Mouse (Mus musculus): ENCODE results near the gene Tuba3a. TPM values are rescaled to one million over a fixed set of nuclear protein-coding genes. Genes with fewer than 3 reads are reported as not detected.
A peak's percentile ranks its signal among the peaks of the same experiment; 100 is the strongest.

Gene Tuba3a
- not detected in 2 replicates for polyA plus RNA-seq (2012)

DNA sequence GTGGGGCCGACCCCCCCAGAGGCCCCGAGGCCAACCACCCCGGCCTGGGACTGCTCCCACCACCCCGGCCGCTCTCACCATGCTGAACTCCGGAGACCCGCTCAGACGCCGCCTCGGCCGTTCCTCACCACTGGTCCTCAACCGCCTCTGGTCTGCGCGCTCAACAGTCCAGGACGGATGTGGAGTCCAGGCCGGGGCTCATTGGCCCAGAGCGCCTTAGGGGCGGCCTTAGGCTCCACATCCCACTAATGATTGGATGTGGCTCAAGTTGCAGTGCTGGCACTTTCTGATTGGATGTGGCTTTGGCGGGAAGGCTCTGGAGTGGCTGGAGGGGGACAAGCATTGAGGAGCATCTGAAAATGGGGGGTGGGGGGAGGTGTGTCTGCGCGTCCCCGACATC lies at the start of gene Tuba3a:
Gene Tuba3a, minus strand, starts transcription at position 153 of the 400 bp plus-strand sequence.
- TF ChIP-seq GATA1 (IDR thresholded peaks at IDR 0.05; ENCODE audit: low read length) (no peak), TAL1 (IDR thresholded peaks at IDR 0.05; ENCODE audit: low read length) (no peak)
- Histone ChIP-seq H3K4me3 (replicated peaks) (no peak within 1 kb of the TSS), H3K9me3 (ENCODE audit: control insufficient read depth, low read length) (0 out of 2 replicates have a peak, but pooled peaks cover 1% of the 10 kb centered on the region), H3K36me3 (ENCODE audit: control insufficient read depth) (no peaks in the 10 kb centered on the region), H3K4me1 (ENCODE audit: control insufficient read depth) (no peaks in the 10 kb centered on the region), H3K27me3 (ENCODE audit: control insufficient read depth) (no peaks in the 10 kb centered on the region)

DNA sequence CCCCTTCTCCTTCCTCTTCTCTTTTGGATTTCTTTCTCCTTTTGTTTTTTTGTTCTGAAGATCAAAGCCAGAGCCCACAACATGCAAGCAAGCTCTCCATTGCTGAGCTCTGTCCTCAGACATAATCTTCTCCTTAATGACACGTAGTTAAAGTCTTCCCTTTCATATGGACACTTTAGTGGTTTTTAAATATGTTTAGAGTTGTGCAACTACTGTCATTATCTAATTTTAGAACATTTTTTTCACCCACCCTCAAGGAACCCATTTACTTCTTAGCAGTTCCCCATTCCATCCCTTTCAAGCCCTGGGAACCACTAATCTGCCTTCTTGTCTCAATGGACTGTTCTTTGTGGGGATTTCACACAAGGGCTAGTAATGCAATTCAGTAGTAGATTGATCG lies 48.5 kb upstream of the Tuba3a start:
- peaks cover 5% of the 10 kb centered on the region for H3K4me1 ChIP-seq (ENCODE audit: control insufficient read depth)
- TF ChIP-seq GATA1 (IDR thresholded peaks at IDR 0.05; ENCODE audit: low read length) (no peak), TAL1 (IDR thresholded peaks at IDR 0.05; ENCODE audit: low read length) (no peak)
- H3K36me3 ChIP-seq (ENCODE audit: control insufficient read depth), result no peaks in the 10 kb centered on the region
- H3K9me3 ChIP-seq (ENCODE audit: control insufficient read depth, low read length), result no peaks in the 10 kb centered on the region
- H3K4me3 ChIP-seq (replicated peaks), result no peak overlapping the region
- peaks cover 9% of the 10 kb centered on the region for H3K27me3 ChIP-seq (ENCODE audit: control insufficient read depth)

DNA sequence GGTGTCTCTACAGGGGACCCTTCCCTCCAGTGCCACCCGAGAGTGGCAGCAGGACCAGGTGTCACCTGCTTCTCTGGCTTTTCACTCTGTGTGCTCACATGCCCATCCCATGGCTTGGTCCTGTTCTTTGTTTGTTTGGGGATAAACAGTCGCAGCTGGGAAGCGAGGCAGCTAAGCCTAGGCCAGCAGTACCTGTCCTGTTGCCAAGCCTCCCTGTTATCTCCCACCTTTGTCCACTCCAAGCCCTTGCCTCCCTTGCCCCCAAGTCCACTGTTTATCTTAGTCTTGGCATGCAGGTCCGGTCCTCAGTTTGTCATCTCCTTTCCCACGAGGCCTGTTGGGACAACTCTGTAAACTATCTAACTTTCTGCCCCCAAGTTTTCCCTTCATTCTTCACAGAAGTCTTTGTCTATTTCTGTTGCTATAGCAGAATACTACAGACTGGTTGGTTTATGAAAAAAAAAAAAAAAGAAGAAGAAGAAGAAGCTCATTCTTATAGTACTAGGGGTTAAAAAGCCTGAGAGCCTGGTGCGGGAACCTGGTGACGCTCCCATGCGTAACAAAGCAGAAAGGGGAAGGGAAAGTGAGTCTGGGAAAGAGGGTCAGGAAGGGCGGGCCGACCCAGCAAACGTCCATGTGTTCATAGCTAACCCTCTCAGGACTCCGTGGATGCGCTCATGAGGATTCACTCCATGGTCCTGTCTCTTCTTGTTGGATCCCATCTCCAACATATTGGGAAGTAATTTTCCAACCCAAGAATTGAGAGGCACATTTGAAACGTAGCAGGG lies 47.5 kb upstream of the Tuba3a start:
- Histone ChIP-seq H3K36me3 (ENCODE audit: control insufficient read depth) (no peaks in the 10 kb centered on the region), H3K4me1 (ENCODE audit: control insufficient read depth) (peaks cover 5% of the 10 kb centered on the region), H3K9me3 (ENCODE audit: control insufficient read depth, low read length) (no peaks in the 10 kb centered on the region), H3K4me3 (replicated peaks) (no peak overlapping the region), H3K27me3 (ENCODE audit: control insufficient read depth) (peaks cover 9% of the 10 kb centered on the region)
- no peak for TF ChIP-seq TAL1 (IDR thresholded peaks at IDR 0.05; ENCODE audit: low read length)
- TF ChIP-seq GATA1 (IDR thresholded peaks at IDR 0.05; ENCODE audit: low read length), result no peak

GRCm38 (mm10) chr6:125330626-125331326 lies 44.9 kb upstream of the Tuba3a start:
- TF ChIP-seq TAL1 (IDR thresholded peaks at IDR 0.05; ENCODE audit: low read length), result no peak
- TF ChIP-seq GATA1 (IDR thresholded peaks at IDR 0.05; ENCODE audit: low read length), result no peak
- Histone ChIP-seq H3K36me3 (ENCODE audit: control insufficient read depth) (no peaks in the 10 kb centered on the region), H3K4me3 (replicated peaks) (peak overlapping the region; percentile 45), H3K27me3 (ENCODE audit: control insufficient read depth) (peaks cover 9% of the 10 kb centered on the region), H3K4me1 (ENCODE audit: control insufficient read depth) (peaks cover 5% of the 10 kb centered on the region), H3K9me3 (ENCODE audit: control insufficient read depth, low read length) (no peaks in the 10 kb centered on the region)

DNA sequence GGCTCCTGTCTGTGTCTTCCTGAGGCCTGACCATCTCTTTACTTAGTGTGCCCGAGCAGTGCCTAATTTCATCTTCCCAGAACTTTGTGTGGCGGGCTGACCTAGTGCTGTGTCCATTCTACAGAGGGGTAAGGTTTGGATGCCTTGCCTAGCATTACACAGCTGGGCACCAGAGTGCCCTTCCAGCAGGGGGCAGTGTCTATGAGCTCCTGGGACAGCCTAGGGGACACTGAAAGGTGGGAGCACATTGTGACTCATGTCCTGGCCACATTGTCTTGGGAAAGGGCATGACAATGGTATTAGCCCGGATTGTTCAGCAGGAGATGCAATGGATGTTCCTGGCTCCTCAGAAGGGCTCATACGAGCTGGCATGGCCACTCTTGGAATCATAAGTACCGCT lies 42.4 kb upstream of the Tuba3a start:
- H3K36me3 ChIP-seq (ENCODE audit: control insufficient read depth), result no peaks in the 10 kb centered on the region
- H3K27me3 ChIP-seq (ENCODE audit: control insufficient read depth), result peaks cover 9% of the 10 kb centered on the region
- H3K4me1 ChIP-seq (ENCODE audit: control insufficient read depth), result peaks cover 5% of the 10 kb centered on the region
- H3K9me3 ChIP-seq (ENCODE audit: control insufficient read depth, low read length), result no peaks in the 10 kb centered on the region
- no peak overlapping the region for H3K4me3 ChIP-seq (replicated peaks)
- TF ChIP-seq TAL1 (IDR thresholded peaks at IDR 0.05; ENCODE audit: low read length), result no peak
- TF ChIP-seq GATA1 (IDR thresholded peaks at IDR 0.05; ENCODE audit: low read length), result no peak

- peaks cover 19% of the 10 kb centered on the region for H3K27me3 ChIP-seq (ENCODE audit: control insufficient read depth)
- H3K9me3 ChIP-seq (ENCODE audit: control insufficient read depth, low read length), result no peaks in the 10 kb centered on the region
- no peaks in the 10 kb centered on the region for H3K36me3 ChIP-seq (ENCODE audit: control insufficient read depth)
- no peak for TF ChIP-seq GATA1 (IDR thresholded peaks at IDR 0.05; ENCODE audit: low read length)
- H3K4me3 ChIP-seq (replicated peaks), result no peak overlapping the region
- no peaks in the 10 kb centered on the region for H3K4me1 ChIP-seq (ENCODE audit: control insufficient read depth)
Observed at GRCm38 (mm10) chr6:125325337-125325736, 39.5 kb upstream of the Tuba3a start.

DNA sequence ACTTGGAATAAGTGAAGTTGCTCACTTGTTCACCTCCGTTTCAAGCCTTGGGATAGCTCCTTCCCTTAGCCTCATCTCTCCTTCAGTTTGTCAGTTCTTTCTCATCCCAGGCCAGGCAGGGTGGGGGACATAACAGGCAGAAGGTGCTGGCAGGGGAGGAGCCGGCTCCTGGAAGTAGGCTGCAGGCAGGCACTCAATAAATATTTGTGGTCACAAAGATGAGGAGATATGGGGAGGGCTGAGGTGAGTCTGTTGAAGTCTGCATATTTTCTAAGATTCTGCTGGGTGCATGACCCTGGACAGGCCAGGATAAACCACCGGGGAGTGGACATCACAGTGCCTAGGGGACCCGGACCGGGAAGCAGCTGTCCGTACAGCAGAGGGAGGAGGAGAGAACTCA lies 37.7 kb upstream of the Tuba3a start:
- no peak overlapping the region for H3K4me3 ChIP-seq (replicated peaks)
- TF ChIP-seq TAL1 (IDR thresholded peaks at IDR 0.05; ENCODE audit: low read length), result no peak
- TF ChIP-seq GATA1 (IDR thresholded peaks at IDR 0.05; ENCODE audit: low read length), result no peak
- H3K27me3 ChIP-seq (ENCODE audit: control insufficient read depth), result peaks cover 17% of the 10 kb centered on the region

DNA sequence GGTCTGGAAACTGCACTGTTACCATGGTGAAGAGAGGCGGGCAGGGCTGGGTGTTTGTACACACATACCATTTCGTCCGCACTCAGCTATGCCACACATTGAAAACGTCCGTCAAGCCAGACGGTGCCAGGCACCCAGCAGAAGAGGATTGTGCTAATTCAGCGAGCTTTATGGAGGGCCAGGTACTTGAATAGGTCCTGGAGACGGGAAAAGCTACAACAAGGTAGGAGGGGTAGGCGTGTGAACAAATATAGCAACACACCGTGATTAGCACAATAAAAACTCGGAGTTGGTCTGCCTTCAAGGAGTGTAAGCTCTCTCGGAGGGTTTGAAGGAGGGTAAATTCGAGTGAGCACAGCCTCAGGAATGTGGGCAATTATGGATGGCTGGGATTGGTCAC lies 37.0 kb upstream of the Tuba3a start:
- H3K27me3 ChIP-seq (ENCODE audit: control insufficient read depth), result peaks cover 17% of the 10 kb centered on the region

More for the DNA sequence above, 37.7 kb upstream of the Tuba3a start:
- Histone ChIP-seq H3K4me1 (ENCODE audit: control insufficient read depth) (no peaks in the 10 kb centered on the region), H3K9me3 (ENCODE audit: control insufficient read depth, low read length) (no peaks in the 10 kb centered on the region), H3K36me3 (ENCODE audit: control insufficient read depth) (no peaks in the 10 kb centered on the region)

GRCm38 (mm10) chr6:125321114-125321855 lies 35.4 kb upstream of the Tuba3a start:
- Histone ChIP-seq H3K4me1 (ENCODE audit: control insufficient read depth) (no peaks in the 10 kb centered on the region), H3K9me3 (ENCODE audit: control insufficient read depth, low read length) (no peaks in the 10 kb centered on the region), H3K36me3 (ENCODE audit: control insufficient read depth) (no peaks in the 10 kb centered on the region), H3K27me3 (ENCODE audit: control insufficient read depth) (peaks cover 17% of the 10 kb centered on the region), H3K4me3 (replicated peaks) (no peak overlapping the region)
- TF ChIP-seq TAL1 (IDR thresholded peaks at IDR 0.05; ENCODE audit: low read length), result no peak
- no peak for TF ChIP-seq GATA1 (IDR thresholded peaks at IDR 0.05; ENCODE audit: low read length)

More for the DNA sequence above, 37.0 kb upstream of the Tuba3a start:
- Histone ChIP-seq H3K4me3 (replicated peaks) (no peak overlapping the region), H3K9me3 (ENCODE audit: control insufficient read depth, low read length) (no peaks in the 10 kb centered on the region), H3K36me3 (ENCODE audit: control insufficient read depth) (no peaks in the 10 kb centered on the region), H3K4me1 (ENCODE audit: control insufficient read depth) (no peaks in the 10 kb centered on the region)
- no peak for TF ChIP-seq GATA1 (IDR thresholded peaks at IDR 0.05; ENCODE audit: low read length)
- no peak for TF ChIP-seq TAL1 (IDR thresholded peaks at IDR 0.05; ENCODE audit: low read length)

Data from erythroblast, embryonic 14.5 days (primary cell).